Mouse (Mus musculus) hematopoietic stem cell, adult 5-6 weeks (primary cell): ENCODE measurements around the gene Theg. TPM values are rescaled to one million over a fixed set of nuclear protein-coding genes. Genes with fewer than 3 reads are reported as not detected.
A peak's percentile ranks its signal among the peaks of the same experiment; 100 is the strongest.

ENCODE experiments used
- ATAC-seq, 2 experiments: fragments of 125-278 bp in 1 of 2; replicated peaks in 1 of 2; 2 replicates each; pipeline ENCODE4 v1.8.0; 2016 to 2017; ENCODE audit warnings: inconsistent platforms in 2 of 2, mild to moderate bottlenecking in 2 of 2, moderate number of reproducible peaks in 2 of 2, low read depth in 1 of 2, moderate TSS enrichment in 1 of 2; ENCODE audit not compliant: low FRiP score in 2 of 2, poor library complexity in 2 of 2, severe bottlenecking in 2 of 2, insufficient read depth in 1 of 2, low TSS enrichment in 1 of 2
- total RNA-seq: library from RNA; stranded (forward); fragments of 172-1452, 232-1000 nt; gene quantifications from 2 replicates; pipeline ENCODE4 v1.2.3, GENCODE M21; 2017

The Theg gene
- total RNA-seq = not detected in 2 replicates

- 0 out of 4 replicates have a peak, but pooled peaks of 1 of the 2 experiments have one; percentile 24 for ATAC-seq
Observed at GRCm38 (mm10) chr10:79587061-79587751, at the start of gene Theg. Gene Theg, minus strand, starts transcription at chr10:79587331.

- ATAC-seq = no peak
Observed at GRCm38 (mm10) chr10:79636287-79636686, 49.2 kb upstream of the Theg start.

GRCm38 (mm10) chr10:79633006-79633777 is 46.1 kb upstream of the Theg start:
- no peak for ATAC-seq

- ATAC-seq = no peak
Observed at GRCm38 (mm10) chr10:79631432-79631831, 44.3 kb upstream of the Theg start.

GRCm38 (mm10) chr10:79628377-79628776 is 41.2 kb upstream of the Theg start:
- no peak for ATAC-seq

GRCm38 (mm10) chr10:79626156-79626555 is 39.0 kb upstream of the Theg start:
- no peak for ATAC-seq

GRCm38 (mm10) chr10:79625398-79625797 is 38.3 kb upstream of the Theg start:
- ATAC-seq = no peak

- ATAC-seq = no peak
Observed at GRCm38 (mm10) chr10:79623950-79624349, 36.8 kb upstream of the Theg start.

- no peak for ATAC-seq
Observed at GRCm38 (mm10) chr10:79616376-79616775, 29.2 kb upstream of the Theg start.

GRCm38 (mm10) chr10:79615860-79616259 is 28.7 kb upstream of the Theg start:
- no peak for ATAC-seq

GRCm38 (mm10) chr10:79614305-79614643 is 27.1 kb upstream of the Theg start:
- ATAC-seq = 0 out of 4 replicates have a peak, but pooled peaks of 1 of the 2 experiments have one; percentile 3

- peak; percentile 69 to 78 for ATAC-seq
Observed at GRCm38 (mm10) chr10:79613578-79614304, 26.6 kb upstream of the Theg start, which contains the start of gene C2cd4c. Gene C2cd4c, minus strand, starts transcription at chr10:79614025.

GRCm38 (mm10) chr10:79612192-79613135 is 25.3 kb upstream of the Theg start:
- ATAC-seq = 0 out of 4 replicates have a peak, but pooled peaks have one; percentile 7 to 12

GRCm38 (mm10) chr10:79611296-79611695 is 24.2 kb upstream of the Theg start:
- no peak for ATAC-seq

- no peak for ATAC-seq
Observed at GRCm38 (mm10) chr10:79609276-79609675, 22.1 kb upstream of the Theg start.

GRCm38 (mm10) chr10:79607892-79608291 is 20.8 kb upstream of the Theg start:
- ATAC-seq = no peak

GRCm38 (mm10) chr10:79606537-79606936 is 19.4 kb upstream of the Theg start:
- ATAC-seq = no peak
